Mouse (Mus musculus) brain, embryonic 14.5 days (tissue): ENCODE data around the gene Zfp418.
A peak's percentile ranks its signal among the peaks of the same experiment; 100 is the strongest.

Source experiments
- CTCF ChIP-seq: fragments of 200-500 bp; IDR thresholded peaks from 2 replicates; pipeline ENCODE4 v1.5.1; 2012; ENCODE audit warnings: inconsistent platforms, mild to moderate bottlenecking, moderate library complexity, borderline replicate concordance; ENCODE audit not compliant: insufficient read depth, insufficient read length; ENCODE audit errors: extremely low read depth
- POLR2A ChIP-seq: fragments of 200-500 bp; IDR thresholded peaks from 2 replicates; pipeline ENCODE4 v1.6.1; 2012; ENCODE audit warnings: mild to moderate bottlenecking, inconsistent platforms, borderline replicate concordance; ENCODE audit not compliant: poor library complexity, insufficient read depth, insufficient read length, severe bottlenecking; ENCODE audit errors: extremely low read depth

- TF ChIP-seq POLR2A (peak; percentile 31; the same call in 1 of the 2 replicates), CTCF (no peak)
Observed at GRCm38 (mm10) chr7:7171227-7172147, at the start of gene Zfp418.
